Mouse (Mus musculus): ENCODE measurements at regions not wholly inside any gene's neighbourhood (a gene's known extent, or its start where the extent isn't known, plus 50 kb on each side); places are given as distances from the start of the nearest gene placed in this dataset.

DNA sequence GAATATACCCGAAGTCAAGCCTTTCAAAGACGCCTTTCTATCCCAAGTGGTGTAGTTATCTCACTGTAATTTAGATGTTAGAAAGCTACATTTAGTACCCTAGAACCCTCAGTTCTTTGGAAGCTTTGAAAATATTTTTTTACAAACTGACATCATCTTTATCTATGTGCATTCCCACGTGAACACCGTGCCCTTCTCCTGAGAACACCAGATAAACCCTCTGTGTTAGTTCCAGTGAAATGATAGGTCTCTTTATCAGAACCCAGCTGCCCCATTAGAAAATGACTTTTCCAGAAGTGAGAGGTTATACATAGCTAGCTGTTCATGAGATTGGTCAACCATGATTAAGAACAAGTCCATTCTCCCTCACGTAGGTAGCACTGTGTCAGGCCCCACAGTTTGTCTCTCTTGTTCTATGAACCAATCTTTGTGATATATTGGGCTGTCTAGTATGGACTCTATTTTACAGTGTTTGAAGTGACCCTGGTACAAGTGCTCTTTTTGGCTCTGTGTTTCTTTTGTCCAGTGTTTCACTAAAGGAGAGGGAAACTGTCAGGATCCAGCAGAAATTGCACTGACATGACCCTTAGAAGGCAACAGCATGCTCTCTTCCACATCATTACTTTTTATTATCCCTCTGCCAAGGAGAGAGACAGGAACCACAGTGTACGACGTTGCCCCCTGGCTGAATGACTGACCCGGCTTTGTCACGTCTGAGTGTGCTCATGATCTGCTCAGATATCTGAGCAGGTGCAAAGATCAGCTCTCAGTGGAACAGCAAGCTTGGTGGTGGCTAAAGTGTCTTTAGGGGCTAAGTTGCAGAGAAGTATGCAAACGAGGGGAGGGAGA, 1717.9 kb upstream of the Gm7489 start:
- Histone ChIP-seq H3K4me1 (replicated peaks) (peaks cover 6% of the 10 kb centered on the region), H3K27ac (replicated peaks) (no peak overlapping the region), H3K36me3 (no peaks in the 10 kb centered on the region), H3K27me3 (no peaks in the 10 kb centered on the region), H3K9ac (no peak overlapping the region), H3K4me3 (no peak overlapping the region), H3K4me2 (no peak overlapping the region), H3K9me3 (no peaks in the 10 kb centered on the region)
- WGBS: 47% methylated on average over 10 of the region's 10 CpGs
- ATAC-seq (ENCODE audit: low read depth): no peak

DNA sequence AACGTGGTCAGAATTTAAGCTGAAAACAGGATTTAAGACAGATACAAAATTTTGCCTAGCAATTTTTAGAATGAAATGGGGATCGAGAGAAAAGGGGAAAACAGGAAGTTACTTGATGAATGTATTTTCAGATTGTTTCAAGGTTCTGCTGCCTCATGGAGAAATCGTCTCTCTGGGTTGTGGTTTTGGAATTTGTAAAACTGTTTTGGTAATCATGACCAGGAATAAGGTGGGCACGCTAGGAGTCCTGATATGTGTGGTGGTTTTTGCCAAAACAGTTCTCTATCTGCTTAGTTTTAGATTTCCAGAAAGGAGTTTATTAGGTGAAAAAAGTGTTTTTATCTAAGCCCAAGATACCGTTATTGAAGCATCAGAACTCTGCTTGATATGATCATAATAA, 1716.9 kb upstream of the Gm7489 start:
- Histone ChIP-seq H3K4me1 (replicated peaks) (no peaks in the 10 kb centered on the region), H3K4me3 (no peak overlapping the region), H3K9ac (no peak overlapping the region), H3K27ac (replicated peaks) (no peak overlapping the region), H3K36me3 (no peaks in the 10 kb centered on the region), H3K27me3 (no peaks in the 10 kb centered on the region), H3K9me3 (no peaks in the 10 kb centered on the region), H3K4me2 (no peak overlapping the region)
- ATAC-seq (ENCODE audit: low read depth): no peak
- 88% methylated on average over 5 of the region's 5 CpGs for WGBS

DNA sequence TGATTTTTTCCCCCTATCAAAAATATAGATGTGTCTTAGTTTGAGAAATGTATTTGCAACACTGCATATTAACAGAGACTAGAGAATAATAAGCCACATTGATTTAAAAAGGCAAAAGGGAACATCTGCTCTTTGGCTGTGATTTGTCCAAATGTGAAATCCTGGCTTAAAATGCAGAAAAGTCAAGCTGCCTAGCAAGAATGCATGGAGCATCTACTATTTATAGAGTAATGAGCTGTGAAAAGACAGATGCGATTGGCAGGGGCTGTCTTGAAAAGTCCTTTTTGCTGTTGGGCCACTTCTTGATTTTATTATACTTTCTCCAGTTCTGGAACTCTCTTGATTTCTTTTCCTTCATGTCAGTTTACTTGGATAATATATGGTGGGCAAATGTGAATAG, 1707.8 kb upstream of the Gm7489 start:
- Histone ChIP-seq H3K4me3 (no peak overlapping the region), H3K27me3 (no peaks in the 10 kb centered on the region), H3K4me2 (no peak overlapping the region), H3K27ac (replicated peaks) (no peak overlapping the region), H3K9ac (no peak overlapping the region), H3K4me1 (replicated peaks) (no peaks in the 10 kb centered on the region), H3K9me3 (no peaks in the 10 kb centered on the region), H3K36me3 (no peaks in the 10 kb centered on the region)
- ATAC-seq (ENCODE audit: low read depth): no peak
- 88% methylated on average over 1 of the region's 1 CpGs for WGBS

DNA sequence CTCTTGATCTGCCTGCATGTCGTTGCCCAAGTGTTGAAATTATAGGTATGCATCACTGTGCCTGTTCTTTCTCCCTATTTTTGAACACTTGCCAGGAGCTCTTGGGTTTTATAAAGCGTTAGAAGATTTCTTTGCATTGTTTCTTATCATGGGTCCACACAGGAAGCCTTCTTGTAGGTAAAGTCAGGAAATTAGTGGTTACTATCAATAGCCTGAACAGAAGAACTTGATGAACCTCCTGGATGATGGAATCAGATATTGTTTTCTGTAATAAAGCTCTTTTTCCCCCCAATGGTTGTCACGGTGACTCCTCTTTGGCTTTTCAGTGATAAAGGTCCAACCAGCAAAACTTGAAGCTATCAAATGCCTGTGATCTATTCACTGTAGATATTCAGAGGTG, 1706.0 kb upstream of the Gm7489 start:
- Histone ChIP-seq H3K27me3 (no peaks in the 10 kb centered on the region), H3K27ac (replicated peaks) (no peak overlapping the region), H3K36me3 (no peaks in the 10 kb centered on the region), H3K4me3 (no peak overlapping the region), H3K9ac (no peak overlapping the region), H3K4me1 (replicated peaks) (no peaks in the 10 kb centered on the region), H3K4me2 (no peak overlapping the region), H3K9me3 (no peaks in the 10 kb centered on the region)
- ATAC-seq (ENCODE audit: low read depth): no peak
- 89% methylated on average over 3 of the region's 3 CpGs for WGBS

DNA sequence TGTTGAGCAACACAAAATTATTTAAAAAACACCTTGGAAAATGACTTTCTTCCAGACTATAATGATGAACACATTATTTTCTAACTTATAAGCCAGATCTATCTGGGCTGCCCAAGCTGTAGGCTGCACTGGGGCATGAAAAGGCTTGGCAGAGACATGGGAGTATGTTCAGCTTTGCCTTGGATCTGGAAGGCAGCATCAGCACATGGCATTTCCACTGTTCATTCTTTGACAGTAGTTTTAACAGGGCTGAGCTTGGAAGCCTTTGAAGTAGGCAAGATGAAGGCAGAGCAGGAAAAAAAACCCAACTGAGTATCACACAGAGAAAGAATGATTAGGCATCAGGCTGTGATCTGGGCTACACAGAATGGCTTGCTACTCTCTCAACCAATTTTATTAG, 1705.3 kb upstream of the Gm7489 start:
- Histone ChIP-seq H3K4me2 (no peak overlapping the region), H3K4me3 (no peak overlapping the region), H3K9ac (no peak overlapping the region), H3K4me1 (replicated peaks) (no peaks in the 10 kb centered on the region), H3K27ac (replicated peaks) (no peak overlapping the region), H3K9me3 (no peaks in the 10 kb centered on the region), H3K27me3 (no peaks in the 10 kb centered on the region), H3K36me3 (no peaks in the 10 kb centered on the region)
- ATAC-seq (ENCODE audit: low read depth): no peak

DNA sequence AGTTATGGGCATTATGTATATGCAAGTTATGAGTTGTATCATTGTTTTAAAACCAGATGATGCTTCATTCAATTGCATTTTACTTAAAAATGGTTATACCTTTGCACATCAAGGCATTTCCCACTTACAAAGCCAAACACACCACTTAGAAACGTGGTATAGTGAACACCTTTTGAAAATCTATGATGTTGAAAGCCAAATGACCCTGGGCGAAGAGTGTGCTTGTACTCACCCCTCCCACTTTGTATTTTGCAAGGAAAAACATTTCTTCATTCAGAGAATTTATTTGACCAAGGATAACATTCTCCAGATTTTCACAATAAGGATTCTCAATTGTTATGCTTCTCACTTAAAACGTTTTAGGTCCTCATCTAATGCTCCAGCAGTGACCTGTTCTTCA, 1693.5 kb upstream of the Gm7489 start:
- Histone ChIP-seq H3K4me1 (replicated peaks) (no peaks in the 10 kb centered on the region), H3K36me3 (no peaks in the 10 kb centered on the region), H3K4me2 (no peak overlapping the region), H3K9ac (no peak overlapping the region), H3K27ac (replicated peaks) (no peak overlapping the region), H3K9me3 (no peaks in the 10 kb centered on the region), H3K27me3 (no peaks in the 10 kb centered on the region), H3K4me3 (no peak overlapping the region)
- 67% methylated on average over 3 of the region's 3 CpGs for WGBS
- no peak for ATAC-seq (ENCODE audit: low read depth)

DNA sequence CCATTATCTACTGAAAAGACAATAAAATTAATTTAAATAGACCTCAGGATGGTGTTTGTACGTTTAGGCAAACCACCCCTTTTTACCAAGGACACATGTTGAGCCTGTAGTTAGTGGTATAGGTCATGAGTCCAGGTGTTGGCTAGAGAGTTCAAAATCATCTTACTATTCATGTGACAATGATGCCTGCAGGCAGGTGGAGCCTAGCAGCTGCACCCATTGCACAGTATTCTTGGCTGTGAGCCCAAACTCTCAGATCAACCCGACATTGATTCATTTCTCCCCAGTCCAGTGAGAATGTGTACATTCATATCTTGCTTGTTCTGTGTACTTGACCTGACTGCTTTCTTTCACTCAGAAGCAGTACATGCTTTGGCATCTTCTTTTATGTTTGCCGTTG, 1677.4 kb upstream of the Gm7489 start:
- H3K36me3 ChIP-seq: no peaks in the 10 kb centered on the region
- no peak overlapping the region for H3K27ac ChIP-seq (replicated peaks)
- H3K9ac ChIP-seq: no peak overlapping the region
- H3K27me3 ChIP-seq: no peaks in the 10 kb centered on the region
- WGBS: 74% methylated on average over 3 of the region's 3 CpGs
- no peak overlapping the region for H3K4me2 ChIP-seq
- H3K9me3 ChIP-seq: 0 out of 2 replicates have a peak, but pooled peaks cover 5% of the 10 kb centered on the region
- ATAC-seq (ENCODE audit: low read depth): no peak
- no peak overlapping the region for H3K4me3 ChIP-seq
- H3K4me1 ChIP-seq (replicated peaks): no peaks in the 10 kb centered on the region

DNA sequence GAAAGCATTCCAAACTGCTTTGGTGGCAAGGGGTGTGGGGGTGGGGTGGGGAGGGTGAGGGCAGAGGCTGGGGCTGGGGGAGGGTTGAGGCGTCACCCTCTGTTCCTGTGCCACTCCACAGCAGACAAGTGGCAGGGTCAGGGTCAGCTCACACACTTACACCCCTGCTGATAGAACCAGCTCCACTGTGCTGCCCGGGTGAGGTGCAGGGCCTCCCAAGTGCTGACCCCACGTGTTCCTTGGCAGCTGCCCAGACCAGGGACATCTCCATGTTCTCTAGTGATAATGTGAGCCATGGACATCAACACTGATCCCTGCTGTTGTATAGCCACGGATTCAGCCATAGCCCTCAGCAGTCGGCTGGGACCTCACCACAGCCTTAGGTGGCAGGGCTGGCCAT, 1652.3 kb upstream of the Gm7489 start:
- Histone ChIP-seq H3K4me1 (replicated peaks) (no peaks in the 10 kb centered on the region), H3K27ac (replicated peaks) (no peak overlapping the region), H3K4me2 (no peak overlapping the region), H3K4me3 (no peak overlapping the region), H3K36me3 (no peaks in the 10 kb centered on the region), H3K9ac (no peak overlapping the region), H3K27me3 (no peaks in the 10 kb centered on the region), H3K9me3 (no peaks in the 10 kb centered on the region)
- WGBS: 86% methylated on average over 5 of the region's 5 CpGs
- ATAC-seq (ENCODE audit: low read depth): no peak

DNA sequence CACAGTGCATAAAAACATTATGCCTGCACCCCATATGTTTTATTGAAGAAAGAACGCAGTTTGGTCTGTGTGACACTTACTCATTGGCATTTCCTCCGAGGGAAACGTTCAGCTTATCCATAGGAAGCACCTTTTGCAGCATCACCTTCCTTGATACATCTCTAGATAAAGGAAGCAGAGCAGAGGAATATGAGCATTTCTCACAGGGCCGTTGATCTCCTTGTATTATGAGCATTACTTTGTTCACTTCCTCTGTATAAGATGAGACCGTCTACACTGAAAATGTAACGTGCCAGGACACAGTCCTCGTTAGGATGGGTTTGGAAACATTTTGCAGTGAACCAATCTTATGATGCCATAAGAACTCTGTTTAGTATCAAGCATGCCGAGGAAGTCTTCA, 1648.5 kb upstream of the Gm7489 start:
- Histone ChIP-seq H3K36me3 (no peaks in the 10 kb centered on the region), H3K4me1 (replicated peaks) (no peaks in the 10 kb centered on the region), H3K9ac (no peak overlapping the region), H3K9me3 (no peaks in the 10 kb centered on the region), H3K4me2 (no peak overlapping the region), H3K4me3 (no peak overlapping the region), H3K27ac (replicated peaks) (no peak overlapping the region), H3K27me3 (no peaks in the 10 kb centered on the region)
- ATAC-seq (ENCODE audit: low read depth): no peak
- WGBS: 84% methylated on average over 8 of the region's 8 CpGs

DNA sequence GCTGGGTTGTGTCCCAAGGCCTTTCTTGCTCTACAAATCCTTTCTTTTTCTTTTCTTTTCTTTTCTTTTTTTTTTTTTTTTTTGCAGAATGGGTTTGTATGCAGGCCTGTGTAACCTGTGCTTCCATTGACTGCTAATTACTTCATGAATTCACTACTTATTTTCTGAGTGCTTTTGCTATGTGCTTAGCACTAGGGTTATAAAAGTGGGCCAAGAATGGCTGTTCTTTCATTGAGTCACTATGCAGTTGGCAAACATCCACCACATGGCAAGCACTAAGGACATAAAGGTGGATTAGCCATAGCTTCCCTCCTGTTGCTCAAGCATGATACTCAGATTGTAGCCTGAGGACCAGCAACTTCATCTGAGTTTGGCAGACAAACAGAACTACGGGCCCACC, 1641.8 kb upstream of the Gm7489 start:
- Histone ChIP-seq H3K4me3 (no peak overlapping the region), H3K4me2 (no peak overlapping the region), H3K27me3 (no peaks in the 10 kb centered on the region), H3K27ac (replicated peaks) (no peak overlapping the region), H3K36me3 (no peaks in the 10 kb centered on the region), H3K4me1 (replicated peaks) (no peaks in the 10 kb centered on the region), H3K9me3 (no peaks in the 10 kb centered on the region), H3K9ac (no peak overlapping the region)
- WGBS: 94% methylated on average over 1 of the region's 1 CpGs
- ATAC-seq (ENCODE audit: low read depth): no peak

All from neural tube, embryonic 13.5 days (tissue).